Mouse (Mus musculus): ENCODE data around the gene Neurl1a. TPM values are rescaled to one million over a fixed set of nuclear protein-coding genes. Genes with fewer than 3 reads are reported as not detected.

Neurl1a gene
- total and polyA plus RNA-seq, 3 experiments, result 0.03 TPM; not detected in 2

DNA sequence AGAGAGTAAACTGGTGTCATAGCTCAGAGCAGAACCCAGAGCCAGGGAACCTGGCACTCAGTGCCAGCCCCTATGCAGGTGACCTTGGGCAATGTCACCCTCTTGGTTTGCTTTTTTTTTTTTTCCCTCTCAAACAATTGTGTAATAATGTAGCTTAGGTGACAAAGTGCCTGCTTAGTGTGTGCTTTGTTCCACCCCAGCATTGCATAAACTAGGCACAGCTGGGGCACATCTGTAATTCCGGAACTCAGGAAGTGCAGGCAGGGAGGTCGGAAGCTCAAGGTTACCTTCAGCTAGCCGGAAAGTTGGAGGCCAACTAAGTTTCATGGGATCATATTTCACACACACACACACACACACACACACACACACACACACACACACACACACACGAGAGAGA, 28.8 kb upstream of the Neurl1a start:
- no peak for TF ChIP-seq KAT2A (conservative IDR thresholded peaks at IDR 0.05; ENCODE audit: low read depth, low read length)
- no peak for TF ChIP-seq MYB (IDR thresholded peaks at IDR 0.05; ENCODE audit: low read depth, low read length)
- TF ChIP-seq ZMIZ1 (IDR thresholded peaks at IDR 0.05; ENCODE audit: low read depth, low read length), result no peak
- no peak for TF ChIP-seq NRF1 (IDR thresholded peaks at IDR 0.05; ENCODE audit: insufficient read depth, low read depth, low read length, poor library complexity, severe bottlenecking)
- no peak for TF ChIP-seq ELF1 (IDR thresholded peaks at IDR 0.05; ENCODE audit: low read depth, low read length)
- no peak for TF ChIP-seq EP300 (IDR thresholded peaks at IDR 0.05; ENCODE audit: low read depth in 1 of 2, low read length in 2 of 2)
- no peak for DNase-seq (ENCODE audit: low read depth, low spot score)
- Histone ChIP-seq H3K4me1 (ENCODE audit: control insufficient read depth in 1 of 2, insufficient read depth in 2 of 2, low read length in 2 of 2) (no peaks in the 10 kb centered on the region), H3K9me3 (replicated peaks; ENCODE audit: insufficient read depth, low read length) (no peaks in the 10 kb centered on the region), H3K4me3 (ENCODE audit: control insufficient read depth in 1 of 2, insufficient read depth in 1 of 2, low read depth in 2 of 2, low read length in 2 of 2) (no peak overlapping the region), H3K27ac (ENCODE audit: control insufficient read depth, low read depth, low read length) (no peak overlapping the region), H3K79me2 (ENCODE audit: control insufficient read depth, insufficient read depth, low read length, poor library complexity) (no peaks in the 10 kb centered on the region), H3K9ac (ENCODE audit: control insufficient read depth, low read depth, low read length, poor library complexity, severe bottlenecking) (no peak overlapping the region), H3K27me3 (ENCODE audit: control insufficient read depth in 1 of 2, insufficient read depth in 2 of 2, low read length in 2 of 2) (peaks cover 10 to 12% of the 10 kb centered on the region in 2 experiments), H3K36me3 (ENCODE audit: control insufficient read depth in 1 of 2, insufficient read depth in 2 of 2, low read length in 2 of 2) (no peaks in the 10 kb centered on the region)

DNA sequence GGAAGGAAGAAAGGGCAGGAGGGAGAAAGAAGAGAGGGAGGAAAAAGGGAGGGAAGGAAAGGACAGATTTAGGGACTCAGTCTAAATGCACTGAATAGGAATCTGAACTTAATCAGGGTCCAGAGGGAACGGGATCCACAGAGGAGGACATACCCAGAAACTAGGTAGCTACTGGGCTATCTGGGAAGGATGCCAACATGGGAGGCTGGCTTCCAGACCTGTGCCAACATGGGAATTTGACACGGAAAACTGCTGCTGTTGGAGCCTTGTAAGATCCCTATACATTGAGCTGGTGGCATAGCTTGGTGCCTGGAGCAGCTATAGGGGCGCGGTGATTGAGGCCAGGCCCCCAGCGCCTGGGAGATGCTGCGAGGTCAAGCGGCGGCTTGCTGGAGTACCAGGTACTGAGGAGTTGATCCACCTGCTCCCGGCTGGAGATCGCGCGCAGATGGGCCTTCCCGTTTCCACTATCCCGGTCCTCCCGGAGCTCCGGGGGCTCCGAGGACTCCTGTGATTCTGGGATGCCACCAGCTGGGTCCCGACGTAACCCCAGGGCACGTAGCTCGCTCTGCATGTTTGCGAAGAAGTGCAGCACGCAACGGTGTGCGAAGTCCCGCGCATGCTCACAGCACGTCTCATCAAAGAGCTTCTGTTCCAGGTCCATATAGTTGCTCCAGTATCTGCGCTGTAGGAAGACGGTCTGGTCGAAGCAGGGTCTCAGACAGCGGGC, 27.1 kb upstream of the Neurl1a start:
- no peak for TF ChIP-seq TAL1 (IDR thresholded peaks at IDR 0.05; ENCODE audit: low read length)
- no peak for TF ChIP-seq MAFK (IDR thresholded peaks at IDR 0.05; ENCODE audit: borderline replicate concordance, low read depth, low read length)
- no peak for TF ChIP-seq RAD21 (IDR thresholded peaks at IDR 0.05; ENCODE audit: low read depth, low read length)
- no peak for TF ChIP-seq ZC3H11A (IDR thresholded peaks at IDR 0.05; ENCODE audit: low read depth, low read length)
- no peak for TF ChIP-seq MAZ (IDR thresholded peaks at IDR 0.05; ENCODE audit: low read depth, low read length)
- TF ChIP-seq MAX (IDR thresholded peaks at IDR 0.05; ENCODE audit: low read length), result no peak
- TF ChIP-seq CHD1 (IDR thresholded peaks at IDR 0.05; ENCODE audit: low read depth, low read length), result no peak
- no peak for TF ChIP-seq ZMIZ1 (IDR thresholded peaks at IDR 0.05; ENCODE audit: low read depth, low read length)
- TF ChIP-seq USF2 (IDR thresholded peaks at IDR 0.05; ENCODE audit: borderline replicate concordance in 1 of 2, insufficient read depth in 1 of 2, low read depth in 1 of 2, low read length in 2 of 2), result no peak
- no peak for TF ChIP-seq UBTF (IDR thresholded peaks at IDR 0.05; ENCODE audit: borderline replicate concordance, insufficient read depth, low read depth, low read length)
- TF ChIP-seq POLR2AphosphoS2 (IDR thresholded peaks at IDR 0.05; ENCODE audit: low read length), result no peak
- TF ChIP-seq EP300 (IDR thresholded peaks at IDR 0.05; ENCODE audit: low read depth in 1 of 2, low read length in 2 of 2), result no peak
- TF ChIP-seq GABPA (IDR thresholded peaks at IDR 0.05; ENCODE audit: low read depth, low read length), result no peak
- no peak for TF ChIP-seq JUND (IDR thresholded peaks at IDR 0.05; ENCODE audit: low read depth, low read length)
- no peak for TF ChIP-seq TBP (IDR thresholded peaks at IDR 0.05; ENCODE audit: low read depth, low read length)
- TF ChIP-seq POLR2A (IDR thresholded peaks at IDR 0.05; ENCODE audit: control insufficient read depth in 1 of 2, insufficient read depth in 1 of 2, low read depth in 1 of 2, low read length in 2 of 2, poor library complexity in 1 of 2), result no peak
- TF ChIP-seq TCF12 (IDR thresholded peaks at IDR 0.05; ENCODE audit: low read depth, low read length), result no peak
- TF ChIP-seq MYC (IDR thresholded peaks at IDR 0.05; ENCODE audit: low read depth, low read length), result no peak
- H3K27ac ChIP-seq (ENCODE audit: control insufficient read depth, low read depth, low read length), result no peak overlapping the region
- H3K79me2 ChIP-seq (ENCODE audit: control insufficient read depth, insufficient read depth, low read length, poor library complexity), result no peaks in the 10 kb centered on the region
- H3K9ac ChIP-seq (ENCODE audit: control insufficient read depth, low read depth, low read length, poor library complexity, severe bottlenecking), result no peak overlapping the region
- H3K4me3 ChIP-seq (ENCODE audit: control insufficient read depth in 1 of 2, insufficient read depth in 1 of 2, low read depth in 2 of 2, low read length in 2 of 2), result no peak overlapping the region
- no peaks in the 10 kb centered on the region for H3K36me3 ChIP-seq (ENCODE audit: control insufficient read depth in 1 of 2, insufficient read depth in 2 of 2, low read length in 2 of 2)
- DNase-seq (ENCODE audit: low read depth, low spot score), result no peak
- H3K27me3 ChIP-seq (ENCODE audit: control insufficient read depth in 1 of 2, insufficient read depth in 2 of 2, low read length in 2 of 2), result peaks cover 17% of the 10 kb centered on the region in 2 experiments
- no peaks in the 10 kb centered on the region for H3K4me1 ChIP-seq (ENCODE audit: control insufficient read depth in 1 of 2, insufficient read depth in 2 of 2, low read length in 2 of 2)
- no peaks in the 10 kb centered on the region for H3K9me3 ChIP-seq (replicated peaks; ENCODE audit: insufficient read depth, low read length)

Measured in MEL (cell line).